Mouse (Mus musculus) heart, embryonic 10.5 days (tissue): ENCODE measurements around the gene Tmem207. TPM values are rescaled to one million over a fixed set of nuclear protein-coding genes. Genes with fewer than 3 reads are reported as not detected.

ENCODE experiments used
- DNase-seq: peaks from one replicate; pipeline ENCODE4 v3.0.0-alpha.2; 2017; ENCODE audit warnings: low spot score
- H3K27ac ChIP-seq: fragments of 300-500 bp; sonication (generic); 2 replicates; pipeline ENCODE4 v1.5.1; 2016; ENCODE audit warnings: mild to moderate bottlenecking
- H3K27me3 ChIP-seq: fragments of 300-500 bp; sonication (generic); 2 replicates; pipeline ENCODE4 v1.6.1; 2016; ENCODE audit warnings: mild to moderate bottlenecking; ENCODE audit not compliant: poor library complexity, insufficient read depth, severe bottlenecking
- H3K36me3 ChIP-seq: fragments of 300-500 bp; sonication (generic); 2 replicates; pipeline ENCODE4 v1.6.1; 2016; ENCODE audit warnings: mild to moderate bottlenecking, moderate library complexity
- H3K4me1 ChIP-seq: fragments of 300-500 bp; sonication (generic); 2 replicates; pipeline ENCODE4 v1.6.1; 2016; ENCODE audit warnings: mild to moderate bottlenecking
- H3K4me3 ChIP-seq: fragments of 300-500 bp; sonication (generic); 2 replicates; pipeline ENCODE4 v1.5.1; 2016; ENCODE audit warnings: mild to moderate bottlenecking, moderate library complexity
- H3K9me3 ChIP-seq: fragments of 300-500 bp; sonication (generic); 2 replicates; pipeline ENCODE4 v1.6.1; 2016; ENCODE audit warnings: mild to moderate bottlenecking, moderate library complexity
- WGBS: fragments of 180-500 bp; shearing (Covaris S2); methylation state at CpG from one replicate; pipeline ENCODE4 v1.1.7; 2016; 5-methylcytosine and 5-hydroxymethylcytosine counted together
- polyA plus RNA-seq: library from polyadenylated mRNA; unstranded; fragments of >200 nt; fragmentation: Nextera tagmentation; extraction: Ambion mirVana; gene quantifications from 2 replicates; pipeline ENCODE4 v1.2.1, GENCODE M21; 2016

Tmem207 gene
- polyA plus RNA-seq, result not detected in 2 replicates

DNA sequence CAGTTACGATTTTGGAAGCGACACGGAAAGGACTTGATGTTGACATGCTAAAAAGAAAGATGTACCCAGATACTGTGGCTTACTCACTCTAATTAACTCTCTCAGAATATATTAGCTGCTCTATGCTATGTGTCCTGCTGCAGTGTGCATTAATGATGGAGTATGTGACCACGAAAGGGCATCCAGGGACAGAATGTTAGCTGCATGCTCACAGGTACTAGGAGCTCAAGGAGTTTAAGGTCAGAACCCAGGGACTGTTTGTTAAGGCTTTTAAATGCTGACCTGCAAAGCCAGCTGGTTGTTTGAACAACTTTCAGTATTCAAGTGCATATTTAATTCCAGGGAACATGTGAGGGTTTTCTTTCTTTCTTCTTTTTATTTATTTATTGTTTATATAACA lies at the start of gene Tmem207:
Tmem207 (minus strand) TSS at position 101 of the 400 bp plus-strand sequence.
- H3K27me3 ChIP-seq, result no peaks in the 10 kb centered on the region
- DNase-seq, result no peak
- no peaks in the 10 kb centered on the region for H3K36me3 ChIP-seq
- H3K27ac ChIP-seq, result no peak within 1 kb of the TSS
- no peak within 1 kb of the TSS for H3K4me3 ChIP-seq
- WGBS, result 95% methylated on average over 4 of the region's 4 CpGs
- H3K4me1 ChIP-seq, result no peaks in the 10 kb centered on the region
- H3K9me3 ChIP-seq, result no peaks in the 10 kb centered on the region

DNA sequence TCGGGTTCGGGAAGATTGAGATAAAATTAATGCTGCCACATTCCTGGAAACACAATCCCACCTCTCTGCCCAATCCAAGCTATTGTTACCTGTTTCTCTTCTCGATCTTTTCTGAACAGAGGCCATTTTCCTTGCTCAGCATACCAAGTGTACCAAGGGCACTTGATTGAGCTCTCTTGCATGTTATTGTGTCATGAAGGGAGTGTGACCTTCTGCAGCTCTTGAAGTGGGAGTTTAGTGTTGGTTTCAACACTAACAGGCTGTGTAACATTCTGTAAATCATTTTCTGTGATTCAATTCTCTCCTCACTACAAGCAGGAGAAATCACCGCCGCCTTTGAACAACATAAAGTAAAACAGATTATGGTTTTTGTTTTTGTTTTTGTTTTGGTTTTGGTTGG lies 47.6 kb upstream of the Tmem207 start:
- no peaks in the 10 kb centered on the region for H3K9me3 ChIP-seq
- DNase-seq, result no peak
- no peak overlapping the region for H3K27ac ChIP-seq
- no peaks in the 10 kb centered on the region for H3K36me3 ChIP-seq
- no peaks in the 10 kb centered on the region for H3K4me1 ChIP-seq
- no peak overlapping the region for H3K4me3 ChIP-seq
- 81% methylated on average over 5 of the region's 5 CpGs for WGBS
- H3K27me3 ChIP-seq, result no peaks in the 10 kb centered on the region

DNA sequence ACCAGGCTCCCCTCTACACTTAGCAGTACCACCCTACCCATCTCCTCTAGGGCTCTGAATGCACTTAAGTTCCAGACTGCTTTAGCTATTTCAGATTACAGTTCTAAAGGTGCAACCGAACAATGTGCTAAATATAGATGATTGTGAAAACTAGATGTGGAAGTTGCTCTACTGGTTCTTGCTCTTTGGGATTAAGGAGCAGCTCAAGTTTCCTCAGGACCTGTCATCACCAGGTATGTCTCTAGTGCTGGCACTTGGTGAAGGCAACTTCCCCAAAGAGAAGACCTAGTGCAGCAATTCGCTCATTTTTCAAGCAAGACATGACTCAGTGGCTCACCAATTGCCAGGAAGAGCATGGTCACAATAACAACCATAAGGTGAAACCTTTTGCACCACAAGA lies 45.3 kb upstream of the Tmem207 start:
- no peaks in the 10 kb centered on the region for H3K9me3 ChIP-seq
- H3K4me1 ChIP-seq, result no peaks in the 10 kb centered on the region
- no peak for DNase-seq
- no peak overlapping the region for H3K4me3 ChIP-seq
- H3K27me3 ChIP-seq, result no peaks in the 10 kb centered on the region
- 58% methylated on average over 2 of the region's 2 CpGs for WGBS
- no peak overlapping the region for H3K27ac ChIP-seq
- no peaks in the 10 kb centered on the region for H3K36me3 ChIP-seq

DNA sequence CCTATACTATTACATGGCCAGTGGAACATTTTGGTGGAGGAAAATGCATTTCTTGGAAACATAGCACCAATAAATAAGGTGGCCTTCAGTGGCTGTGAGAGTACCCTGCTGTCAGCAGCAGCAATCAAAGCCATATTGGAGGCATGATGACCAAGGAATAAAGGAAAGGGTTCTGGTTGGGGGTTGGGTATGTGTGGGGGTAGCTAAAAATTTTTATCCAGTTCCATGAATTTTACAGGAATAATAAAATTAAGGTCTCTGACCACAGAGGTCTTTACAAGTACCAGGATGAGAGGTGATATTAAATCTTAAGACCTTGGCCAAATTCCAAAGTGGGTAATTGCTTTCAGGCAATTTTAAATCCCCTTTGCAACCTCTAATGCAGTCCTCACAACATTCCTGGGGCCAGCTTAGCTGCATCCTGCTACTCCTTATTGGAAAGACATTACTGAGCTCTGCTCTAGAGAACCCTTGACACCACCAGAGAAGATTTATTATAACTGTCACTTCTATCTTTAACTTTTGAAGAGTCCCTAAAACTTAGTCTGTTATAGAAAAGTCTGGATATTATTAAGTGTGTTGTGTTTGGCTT lies 42.9 kb upstream of the Tmem207 start:
- Histone ChIP-seq H3K9me3 (no peaks in the 10 kb centered on the region), H3K27ac (no peak overlapping the region), H3K4me3 (no peak overlapping the region), H3K27me3 (no peaks in the 10 kb centered on the region), H3K36me3 (no peaks in the 10 kb centered on the region), H3K4me1 (no peaks in the 10 kb centered on the region)
- no peak for DNase-seq

DNA sequence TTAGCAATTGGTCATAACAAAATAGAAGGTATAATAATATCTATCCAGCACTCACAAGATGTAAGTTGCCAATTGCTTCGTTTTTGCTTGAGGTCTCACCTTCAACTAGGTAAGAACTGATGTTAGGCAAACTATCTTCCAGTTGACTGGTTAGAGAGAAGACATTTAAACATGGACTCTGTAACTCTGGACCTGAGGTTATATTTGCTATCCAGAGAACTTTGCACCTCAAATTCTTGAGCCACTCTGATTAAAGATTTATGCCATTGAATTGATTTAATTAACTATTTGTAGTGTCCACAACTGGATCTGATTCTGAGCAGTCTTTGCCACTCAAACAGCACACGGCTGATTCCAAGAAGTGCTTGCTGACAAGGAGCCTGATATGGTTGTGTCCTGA lies 36.2 kb upstream of the Tmem207 start:
- no peak overlapping the region for H3K4me3 ChIP-seq
- 57% methylated on average over 2 of the region's 2 CpGs for WGBS
- H3K36me3 ChIP-seq, result no peaks in the 10 kb centered on the region
- DNase-seq, result no peak
- H3K4me1 ChIP-seq, result no peaks in the 10 kb centered on the region
- no peaks in the 10 kb centered on the region for H3K9me3 ChIP-seq
- H3K27ac ChIP-seq, result no peak overlapping the region
- H3K27me3 ChIP-seq, result no peaks in the 10 kb centered on the region

DNA sequence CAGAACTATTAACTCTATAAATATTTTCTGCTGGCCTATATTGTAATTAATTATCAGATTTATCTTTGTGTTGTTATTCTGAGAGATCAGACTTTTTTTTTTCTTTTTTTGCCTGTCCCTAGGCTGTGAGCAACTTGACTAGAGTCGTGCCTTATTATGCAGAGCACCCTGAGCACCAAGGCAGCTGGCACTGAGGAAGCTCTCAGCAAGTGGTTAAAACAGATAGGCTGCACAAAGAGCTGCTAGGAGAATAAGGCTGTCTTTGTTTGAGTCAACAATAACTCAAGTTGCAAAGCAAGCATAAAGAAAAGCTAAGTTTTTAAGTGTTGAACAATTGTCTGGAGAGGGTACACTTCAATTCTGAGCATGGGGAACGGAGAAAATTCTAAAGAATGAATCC lies 35.2 kb upstream of the Tmem207 start:
- 56% methylated on average over 2 of the region's 2 CpGs for WGBS
- Histone ChIP-seq H3K27me3 (no peaks in the 10 kb centered on the region), H3K9me3 (no peaks in the 10 kb centered on the region), H3K27ac (no peak overlapping the region), H3K4me3 (no peak overlapping the region), H3K4me1 (no peaks in the 10 kb centered on the region), H3K36me3 (no peaks in the 10 kb centered on the region)
- no peak for DNase-seq

DNA sequence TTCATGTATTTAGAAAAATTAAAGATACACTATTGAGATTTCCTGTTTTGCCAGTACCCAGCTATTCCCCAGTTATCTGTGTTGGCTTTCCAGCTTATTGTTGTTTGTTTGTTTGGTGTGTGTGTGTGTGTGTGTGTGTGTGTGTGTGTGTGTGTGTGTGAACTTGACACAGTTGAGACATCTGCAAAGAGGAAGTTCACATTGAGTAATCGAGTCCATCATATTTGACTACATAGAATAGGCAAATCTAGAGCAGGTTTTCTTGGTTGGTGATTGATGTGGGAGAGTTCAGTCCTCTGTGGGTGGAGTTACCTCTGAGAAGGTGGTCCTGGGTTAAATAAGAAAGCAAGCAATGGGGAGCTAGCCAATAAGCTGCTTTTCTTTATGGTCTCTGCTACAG lies 32.2 kb upstream of the Tmem207 start:
- H3K27me3 ChIP-seq, result no peaks in the 10 kb centered on the region
- no peaks in the 10 kb centered on the region for H3K4me1 ChIP-seq
- WGBS, result 76% methylated on average over 1 of the region's 1 CpGs
- H3K27ac ChIP-seq, result no peak overlapping the region
- H3K36me3 ChIP-seq, result no peaks in the 10 kb centered on the region
- no peak overlapping the region for H3K4me3 ChIP-seq
- DNase-seq, result no peak
- no peaks in the 10 kb centered on the region for H3K9me3 ChIP-seq

DNA sequence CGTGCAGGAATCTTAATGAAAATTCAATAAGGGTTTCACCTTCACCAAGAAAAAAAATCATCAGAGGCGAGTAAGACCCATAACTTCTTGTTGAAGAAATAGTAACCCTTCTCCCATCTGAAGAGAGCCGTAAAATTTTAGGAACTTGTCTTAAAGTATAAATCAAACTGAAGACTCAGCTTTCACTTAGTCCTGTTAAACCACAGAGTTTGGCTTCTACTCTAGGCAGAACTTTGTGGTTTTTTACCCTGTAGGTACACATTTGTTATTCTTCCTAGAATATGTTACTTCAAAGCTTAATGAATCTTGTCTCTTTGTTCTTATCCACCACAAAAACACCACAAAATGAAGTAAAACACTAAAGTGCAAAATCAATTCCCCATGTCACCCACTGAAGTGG lies 25.7 kb upstream of the Tmem207 start:
- no peaks in the 10 kb centered on the region for H3K27me3 ChIP-seq
- no peak overlapping the region for H3K27ac ChIP-seq
- WGBS, result 85% methylated on average over 3 of the region's 3 CpGs
- no peak overlapping the region for H3K4me3 ChIP-seq
- DNase-seq, result no peak
- H3K4me1 ChIP-seq, result no peaks in the 10 kb centered on the region
- H3K36me3 ChIP-seq, result no peaks in the 10 kb centered on the region
- H3K9me3 ChIP-seq, result no peaks in the 10 kb centered on the region

DNA sequence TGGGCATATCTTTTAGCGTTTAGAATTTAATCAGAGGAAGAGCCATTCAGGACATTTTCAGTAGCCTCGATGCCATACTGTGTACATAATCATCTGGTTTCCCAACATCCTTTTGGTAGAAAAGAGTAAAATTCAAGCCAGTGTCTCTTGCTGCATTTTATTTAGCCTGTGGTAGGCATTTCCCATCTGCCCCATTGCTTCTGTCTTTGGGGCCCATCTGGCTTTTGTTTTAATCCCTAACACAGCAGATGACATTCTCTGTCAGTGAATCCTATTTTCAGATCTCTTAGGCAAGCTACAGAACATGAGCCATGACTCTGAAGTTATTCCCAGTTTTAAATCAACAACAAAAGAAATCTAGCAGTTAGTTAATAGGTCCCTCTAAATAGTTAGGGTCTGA lies 22.7 kb upstream of the Tmem207 start:
- H3K9me3 ChIP-seq, result no peaks in the 10 kb centered on the region
- no peaks in the 10 kb centered on the region for H3K4me1 ChIP-seq
- 80% methylated on average over 2 of the region's 2 CpGs for WGBS
- no peak overlapping the region for H3K4me3 ChIP-seq
- no peak for DNase-seq
- H3K27ac ChIP-seq, result no peak overlapping the region
- no peaks in the 10 kb centered on the region for H3K27me3 ChIP-seq
- no peaks in the 10 kb centered on the region for H3K36me3 ChIP-seq

DNA sequence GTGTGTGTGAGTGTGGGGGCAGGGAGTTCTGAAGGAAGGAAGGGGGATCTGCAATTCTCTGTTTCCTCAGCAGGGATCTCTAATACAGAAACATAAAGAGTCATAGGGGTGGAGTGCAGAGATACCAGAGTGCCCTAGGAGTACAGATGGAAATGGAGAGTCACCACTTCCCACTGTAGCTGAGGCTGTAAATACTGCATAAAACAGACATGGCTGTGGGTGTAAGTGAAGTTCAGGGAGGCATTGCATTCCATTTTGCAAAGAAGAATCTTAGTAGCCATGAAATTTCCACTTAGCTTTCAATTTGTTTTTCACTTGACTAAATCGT lies 20.3 kb upstream of the Tmem207 start:
- Histone ChIP-seq H3K36me3 (no peaks in the 10 kb centered on the region), H3K27ac (no peak overlapping the region), H3K27me3 (no peaks in the 10 kb centered on the region), H3K4me3 (no peak overlapping the region), H3K9me3 (no peaks in the 10 kb centered on the region), H3K4me1 (no peaks in the 10 kb centered on the region)
- 70% methylated on average over 1 of the region's 1 CpGs for WGBS
- DNase-seq, result no peak

DNA sequence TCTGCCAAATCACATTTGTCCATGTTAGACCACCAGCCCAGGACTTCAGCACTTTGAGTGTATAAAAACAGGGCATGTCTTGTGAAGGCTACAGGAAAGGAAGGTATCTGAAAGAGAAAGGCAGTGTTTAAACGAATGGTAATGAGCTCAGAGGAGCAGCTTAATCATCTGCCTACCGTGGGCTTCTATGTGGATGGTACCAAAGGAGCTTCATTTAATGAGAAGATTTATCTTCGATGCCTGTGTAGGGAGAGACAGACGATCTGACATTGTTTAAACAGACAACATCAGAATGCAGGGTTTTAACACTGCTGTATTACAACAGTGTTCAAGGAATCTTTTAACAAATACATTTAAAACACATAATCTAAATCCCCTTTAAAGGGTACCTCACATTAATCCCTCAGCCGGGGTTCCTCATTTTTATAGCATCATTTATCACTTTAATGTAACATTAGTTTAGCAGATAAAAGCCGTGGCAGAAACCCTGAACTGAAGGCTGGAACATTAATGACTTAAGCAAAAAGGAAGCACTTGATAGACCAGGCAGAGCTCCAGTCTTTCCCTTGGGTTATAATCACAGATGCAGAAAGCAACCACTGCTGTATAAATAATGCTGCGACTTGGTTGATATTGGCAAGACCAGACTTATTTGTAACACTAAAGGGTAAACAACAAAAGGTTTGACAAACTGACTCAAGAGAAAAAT lies 19.8 kb upstream of the Tmem207 start:
- Histone ChIP-seq H3K9me3 (no peaks in the 10 kb centered on the region), H3K4me1 (no peaks in the 10 kb centered on the region), H3K27ac (no peak overlapping the region), H3K4me3 (no peak overlapping the region), H3K27me3 (no peaks in the 10 kb centered on the region), H3K36me3 (no peaks in the 10 kb centered on the region)
- DNase-seq, result no peak
- 46% methylated on average over 7 of the region's 7 CpGs for WGBS

DNA sequence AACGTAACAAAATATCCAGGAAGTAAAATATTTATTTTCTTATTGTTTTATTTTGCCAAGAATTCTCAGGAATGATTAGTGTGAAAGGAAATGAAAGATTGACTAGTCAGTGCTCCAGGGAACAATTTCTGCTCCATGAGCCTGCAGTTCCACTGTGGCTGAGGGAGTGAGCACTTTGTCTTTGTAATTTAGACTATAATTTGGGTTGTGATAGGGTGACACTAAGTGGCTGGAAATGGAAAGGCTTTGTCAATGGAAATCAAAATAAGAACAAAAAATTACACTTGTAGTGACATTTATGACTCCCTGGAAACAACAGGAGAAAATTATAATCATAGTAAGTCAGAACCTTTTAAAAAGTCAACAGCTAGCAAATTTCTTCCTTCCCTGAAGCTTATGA lies 5.7 kb upstream of the Tmem207 start:
- Histone ChIP-seq H3K36me3 (no peaks in the 10 kb centered on the region), H3K27me3 (no peaks in the 10 kb centered on the region), H3K9me3 (no peaks in the 10 kb centered on the region), H3K4me3 (no peak overlapping the region), H3K27ac (no peak overlapping the region), H3K4me1 (no peaks in the 10 kb centered on the region)
- WGBS, result 84% methylated on average over 1 of the region's 1 CpGs
- no peak for DNase-seq

DNA sequence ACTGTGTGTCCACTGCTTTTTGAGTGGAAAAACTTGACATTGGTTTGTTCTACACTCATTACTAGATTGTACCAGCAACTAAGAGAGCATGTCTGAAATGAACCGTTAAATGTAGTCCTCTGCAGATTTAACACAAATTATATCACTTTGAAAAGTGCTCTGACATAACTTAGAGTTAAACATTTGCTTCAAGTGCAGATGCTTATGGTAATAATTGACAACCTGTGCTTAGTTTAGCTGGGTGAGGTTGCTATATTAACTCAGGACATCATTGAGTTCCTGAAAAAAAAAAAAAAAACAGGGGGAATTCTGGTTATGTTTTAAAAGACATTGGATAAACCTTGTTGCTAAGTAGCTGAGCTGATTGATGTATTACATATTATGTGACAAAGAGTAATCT lies 3.9 kb upstream of the Tmem207 start:
- H3K4me3 ChIP-seq, result no peak overlapping the region

More for the DNA sequence above, 3.9 kb upstream of the Tmem207 start:
- WGBS, result 84% methylated on average over 1 of the region's 1 CpGs
- Histone ChIP-seq H3K27me3 (no peaks in the 10 kb centered on the region), H3K36me3 (no peaks in the 10 kb centered on the region), H3K4me1 (no peaks in the 10 kb centered on the region), H3K9me3 (no peaks in the 10 kb centered on the region), H3K27ac (no peak overlapping the region)
- DNase-seq, result no peak
